Mouse (Mus musculus): Measurements from ENCODE around the gene Ctu2. TPM values are rescaled to one million over a fixed set of nuclear protein-coding genes. Genes with fewer than 3 reads are reported as not detected.

Gene Ctu2
- polyA plus RNA-seq, 1 experiment from 2014 or later, result 85.1 TPM

GRCm38 (mm10) chr8:122459990-122460389 is 16.0 kb upstream of the Ctu2 start:
- no peak for ATAC-seq
- Histone ChIP-seq H3K4me3 (ENCODE audit: low read length) (peak overlapping the region; percentile 43), H3K9ac (ENCODE audit: low read depth, low read length) (no peak overlapping the region), H3K27ac (ENCODE audit: low read depth, low read length) (no peak overlapping the region), H3K27me3 (replicated peaks; ENCODE audit: control insufficient read depth, insufficient read depth, low read length) (peaks cover 27% of the 10 kb centered on the region), H3K9me3 (ENCODE audit: control insufficient read depth, low read length) (no peaks in the 10 kb centered on the region), H3K4me2 (ENCODE audit: low read length) (peak overlapping the region; percentile 85), H3K4me1 (ENCODE audit: control insufficient read depth, insufficient read depth, low read depth, low read length) (peaks cover 8% of the 10 kb centered on the region), H3K36me3 (ENCODE audit: control insufficient read depth, insufficient read depth, low read length) (no peaks in the 10 kb centered on the region)
- whole genome bisulfite sequencing, result 21% methylated on average over 7 of the region's 7 CpGs

GRCm38 (mm10) chr8:122460524-122461472 is 15.1 kb upstream of the Ctu2 start, which contains the start of gene Snai3:
Snai3 (minus strand) TSS chr8:122460733.
- Histone ChIP-seq H3K4me2 (ENCODE audit: low read length) (peak within 1 kb of the TSS; percentile 85), H3K4me1 (ENCODE audit: control insufficient read depth, insufficient read depth, low read depth, low read length) (peaks cover 8% of the 10 kb centered on the region), H3K36me3 (ENCODE audit: control insufficient read depth, insufficient read depth, low read length) (no peaks in the 10 kb centered on the region), H3K27me3 (replicated peaks; ENCODE audit: control insufficient read depth, insufficient read depth, low read length) (peaks cover 27% of the 10 kb centered on the region), H3K9me3 (ENCODE audit: control insufficient read depth, low read length) (no peaks in the 10 kb centered on the region), H3K4me3 (ENCODE audit: low read length) (peak within 1 kb of the TSS; percentile 43), H3K27ac (ENCODE audit: low read depth, low read length) (no peak within 1 kb of the TSS), H3K9ac (ENCODE audit: low read depth, low read length) (peak within 1 kb of the TSS; percentile 48)
- WGBS, result 3% methylated on average over 56 of the region's 56 CpGs
- ATAC-seq, result 0 out of 2 replicates have a peak, but pooled peaks have one; percentile 50

GRCm38 (mm10) chr8:122461473-122462148 is 14.3 kb upstream of the Ctu2 start:
- H3K4me1 ChIP-seq (ENCODE audit: control insufficient read depth, insufficient read depth, low read depth, low read length), result peaks cover 8% of the 10 kb centered on the region
- H3K36me3 ChIP-seq (ENCODE audit: control insufficient read depth, insufficient read depth, low read length), result peaks cover 2% of the 10 kb centered on the region
- ATAC-seq, result no peak
- no peak overlapping the region for H3K9ac ChIP-seq (ENCODE audit: low read depth, low read length)
- H3K4me3 ChIP-seq (ENCODE audit: low read length), result no peak overlapping the region
- peaks cover 27% of the 10 kb centered on the region for H3K27me3 ChIP-seq (replicated peaks; ENCODE audit: control insufficient read depth, insufficient read depth, low read length)
- WGBS, result 63% methylated on average over 11 of the region's 11 CpGs
- H3K4me2 ChIP-seq (ENCODE audit: low read length), result no peak overlapping the region
- no peak overlapping the region for H3K27ac ChIP-seq (ENCODE audit: low read depth, low read length)
- no peaks in the 10 kb centered on the region for H3K9me3 ChIP-seq (ENCODE audit: control insufficient read depth, low read length)

GRCm38 (mm10) chr8:122462510-122462909 is 13.4 kb upstream of the Ctu2 start:
- H3K4me2 ChIP-seq (ENCODE audit: low read length), result no peak overlapping the region
- 60% methylated on average over 8 of the region's 8 CpGs for WGBS
- H3K4me1 ChIP-seq (ENCODE audit: control insufficient read depth, insufficient read depth, low read depth, low read length), result peaks cover 8% of the 10 kb centered on the region
- H3K4me3 ChIP-seq (ENCODE audit: low read length), result no peak overlapping the region
- H3K9me3 ChIP-seq (ENCODE audit: control insufficient read depth, low read length), result no peaks in the 10 kb centered on the region
- H3K9ac ChIP-seq (ENCODE audit: low read depth, low read length), result no peak overlapping the region
- H3K36me3 ChIP-seq (ENCODE audit: control insufficient read depth, insufficient read depth, low read length), result peaks cover 7% of the 10 kb centered on the region
- ATAC-seq, result no peak
- peaks cover 27% of the 10 kb centered on the region for H3K27me3 ChIP-seq (replicated peaks; ENCODE audit: control insufficient read depth, insufficient read depth, low read length)
- H3K27ac ChIP-seq (ENCODE audit: low read depth, low read length), result no peak overlapping the region

- Histone ChIP-seq H3K27me3 (replicated peaks; ENCODE audit: control insufficient read depth, insufficient read depth, low read length) (peaks cover 25% of the 10 kb centered on the region), H3K9me3 (ENCODE audit: control insufficient read depth, low read length) (no peaks in the 10 kb centered on the region), H3K27ac (ENCODE audit: low read depth, low read length) (no peak overlapping the region), H3K36me3 (ENCODE audit: control insufficient read depth, insufficient read depth, low read length) (peaks cover 15% of the 10 kb centered on the region), H3K4me1 (ENCODE audit: control insufficient read depth, insufficient read depth, low read depth, low read length) (peaks cover 8% of the 10 kb centered on the region), H3K4me3 (ENCODE audit: low read length) (no peak overlapping the region), H3K4me2 (ENCODE audit: low read length) (no peak overlapping the region), H3K9ac (ENCODE audit: low read depth, low read length) (no peak overlapping the region)
- 80% methylated on average over 12 of the region's 12 CpGs for WGBS
- ATAC-seq, result no peak
These were observed 12.0 kb upstream of the Ctu2 start for GRCm38 (mm10) chr8:122463651-122464640.

GRCm38 (mm10) chr8:122464985-122465384 is 11.0 kb upstream of the Ctu2 start:
- H3K36me3 ChIP-seq (ENCODE audit: control insufficient read depth, insufficient read depth, low read length), result peaks cover 15% of the 10 kb centered on the region
- 74% methylated on average over 7 of the region's 7 CpGs for WGBS
- no peak overlapping the region for H3K9ac ChIP-seq (ENCODE audit: low read depth, low read length)
- peaks cover 16% of the 10 kb centered on the region for H3K27me3 ChIP-seq (replicated peaks; ENCODE audit: control insufficient read depth, insufficient read depth, low read length)
- no peak for ATAC-seq
- H3K4me3 ChIP-seq (ENCODE audit: low read length), result no peak overlapping the region
- no peak overlapping the region for H3K4me2 ChIP-seq (ENCODE audit: low read length)
- H3K9me3 ChIP-seq (ENCODE audit: control insufficient read depth, low read length), result no peaks in the 10 kb centered on the region
- H3K4me1 ChIP-seq (ENCODE audit: control insufficient read depth, insufficient read depth, low read depth, low read length), result peaks cover 8% of the 10 kb centered on the region
- H3K27ac ChIP-seq (ENCODE audit: low read depth, low read length), result no peak overlapping the region

- Histone ChIP-seq H3K4me1 (ENCODE audit: control insufficient read depth, insufficient read depth, low read depth, low read length) (no peaks in the 10 kb centered on the region), H3K4me3 (ENCODE audit: low read length) (no peak overlapping the region), H3K4me2 (ENCODE audit: low read length) (no peak overlapping the region), H3K9ac (ENCODE audit: low read depth, low read length) (no peak overlapping the region), H3K27me3 (replicated peaks; ENCODE audit: control insufficient read depth, insufficient read depth, low read length) (peaks cover 5% of the 10 kb centered on the region; the same call in 1 of the 2 replicates), H3K27ac (ENCODE audit: low read depth, low read length) (no peak overlapping the region), H3K36me3 (ENCODE audit: control insufficient read depth, insufficient read depth, low read length) (peaks cover 18% of the 10 kb centered on the region), H3K9me3 (ENCODE audit: control insufficient read depth, low read length) (no peaks in the 10 kb centered on the region)
- no peak for ATAC-seq
- WGBS, result 88% methylated on average over 13 of the region's 13 CpGs
These were observed 8.1 kb upstream of the Ctu2 start for GRCm38 (mm10) chr8:122467816-122468215.

GRCm38 (mm10) chr8:122469407-122469806 is 6.5 kb upstream of the Ctu2 start:
- Histone ChIP-seq H3K9me3 (ENCODE audit: control insufficient read depth, low read length) (no peaks in the 10 kb centered on the region), H3K4me2 (ENCODE audit: low read length) (no peak overlapping the region), H3K4me1 (ENCODE audit: control insufficient read depth, insufficient read depth, low read depth, low read length) (peaks cover 5% of the 10 kb centered on the region), H3K4me3 (ENCODE audit: low read length) (no peak overlapping the region), H3K9ac (ENCODE audit: low read depth, low read length) (no peak overlapping the region), H3K27ac (ENCODE audit: low read depth, low read length) (no peak overlapping the region), H3K36me3 (ENCODE audit: control insufficient read depth, insufficient read depth, low read length) (peaks cover 20% of the 10 kb centered on the region), H3K27me3 (replicated peaks; ENCODE audit: control insufficient read depth, insufficient read depth, low read length) (no peaks in the 10 kb centered on the region)
- 82% methylated on average over 6 of the region's 6 CpGs for WGBS
- ATAC-seq, result no peak

All from hindbrain, embryonic 16.5 days (tissue).